Mouse (Mus musculus): ENCODE measurements around the gene Mfsd1. TPM values are rescaled to one million over a fixed set of nuclear protein-coding genes. Genes with fewer than 3 reads are reported as not detected.

Gene Mfsd1
- total RNA-seq (2012; rRNA removed), result 44.3 and 50.3 TPM in 2 replicates
- 56.8 and 68.7 TPM in 2 replicates for total RNA-seq (2014; rRNA removed)
- polyA plus RNA-seq (2012; ENCODE audit: insufficient read length, low read depth), result 82.2 and 95.7 TPM in 2 replicates

- dilution Hi-C loops (cut with MboI; ENCODE audit: extremely low pct_ligation_motif_present, extremely low pct_unique_long_range_greater_than_20kb, low sequenced_read_pairs), result no loop called here
- TF ChIP-seq MXI1 (IDR thresholded peaks at IDR 0.05; ENCODE audit: low read depth, low read length) (peak; percentile 85), IRF4 (IDR thresholded peaks at IDR 0.05; ENCODE audit: low read depth, low read length) (peak; percentile 56), MAZ (IDR thresholded peaks at IDR 0.05; ENCODE audit: low read depth, low read length) (no peak; the same call in 1 of the 2 replicates), BHLHE40 (IDR thresholded peaks at IDR 0.05; ENCODE audit: low read depth, low read length) (peak; percentile 100), CTCF (conservative IDR thresholded peaks at IDR 0.05 in 1 of 2, IDR thresholded peaks at IDR 0.05 in 1 of 2; ENCODE audit: low read depth in 2 of 2, low read length in 2 of 2) (no peak), CHD1 (IDR thresholded peaks at IDR 0.05; ENCODE audit: low read depth, low read length) (no peak), ZNF384 (IDR thresholded peaks at IDR 0.05; ENCODE audit: low read depth, low read length) (no peak), ZKSCAN1 (IDR thresholded peaks at IDR 0.05; ENCODE audit: borderline replicate concordance, low read depth, low read length) (no peak), ZMIZ1 (IDR thresholded peaks at IDR 0.05; ENCODE audit: low read depth, low read length) (peak; percentile 51; the same call in 1 of the 2 replicates), ETS1 (conservative IDR thresholded peaks at IDR 0.05; ENCODE audit: low read depth, low read length) (peak; percentile 70; the same call in 1 of the 2 replicates), E2F4 (IDR thresholded peaks at IDR 0.05; ENCODE audit: insufficient replicate concordance, low read depth, low read length) (0 out of 2 replicates have a peak, but pooled peaks have one; percentile 19), NRF1 (IDR thresholded peaks at IDR 0.05; ENCODE audit: low read depth, low read length) (peak; percentile 62), GABPA (IDR thresholded peaks at IDR 0.05; ENCODE audit: insufficient replicate concordance, low read depth, low read length) (no peak; the same call in 1 of the 2 replicates), TBP (conservative IDR thresholded peaks at IDR 0.05; ENCODE audit: low read depth, low read length) (no peak), JUND (conservative IDR thresholded peaks at IDR 0.05; ENCODE audit: low read depth, low read length) (no peak), POLR2AphosphoS2 (IDR thresholded peaks at IDR 0.05; ENCODE audit: low read depth, low read length) (0 out of 2 replicates have a peak, but pooled peaks have one; percentile 45), HCFC1 (IDR thresholded peaks at IDR 0.05; ENCODE audit: low read depth, low read length) (peak; percentile 85), USF1 (IDR thresholded peaks at IDR 0.05; ENCODE audit: low read depth, low read length) (peak; percentile 99), RCOR1 (conservative IDR thresholded peaks at IDR 0.05; ENCODE audit: low read depth, low read length) (peak; percentile 85), UBTF (IDR thresholded peaks at IDR 0.05; ENCODE audit: low read depth, low read length) (no peak), POLR2A (IDR thresholded peaks at IDR 0.05; ENCODE audit: low read depth, low read length) (peak; percentile 60; the same call in 1 of the 2 replicates), MYC (IDR thresholded peaks at IDR 0.05; ENCODE audit: low read depth, low read length) (peak; percentile 62; the same call in 1 of the 2 replicates), PAX5 (IDR thresholded peaks at IDR 0.05; ENCODE audit: low read length) (no peak), EP300 (IDR thresholded peaks at IDR 0.05; ENCODE audit: low read length) (peak; percentile 43; the same call in 1 of the 2 replicates), CHD2 (IDR thresholded peaks at IDR 0.05; ENCODE audit: low read length) (0 out of 2 replicates have a peak, but pooled peaks have one; percentile 19), ELF1 (IDR thresholded peaks at IDR 0.05; ENCODE audit: low read depth, low read length) (peak; percentile 83), NELFE (IDR thresholded peaks at IDR 0.05; ENCODE audit: low read depth, low read length) (peak; percentile 67), USF2 (conservative IDR thresholded peaks at IDR 0.05; ENCODE audit: low read depth, low read length) (peak; percentile 100), SMC3 (IDR thresholded peaks at IDR 0.05; ENCODE audit: low read depth, low read length) (no peak), MEF2A (IDR thresholded peaks at IDR 0.05; ENCODE audit: borderline replicate concordance, low read depth, low read length) (peak; percentile 72), RAD21 (IDR thresholded peaks at IDR 0.05; ENCODE audit: low read depth, low read length) (no peak), MAX (IDR thresholded peaks at IDR 0.05; ENCODE audit: low read length) (peak; percentile 98), ZC3H11A (IDR thresholded peaks at IDR 0.05; ENCODE audit: low read depth, low read length) (no peak), JUN (IDR thresholded peaks at IDR 0.05; ENCODE audit: insufficient read depth, low read depth, low read length) (no peak), SIN3A (IDR thresholded peaks at IDR 0.05; ENCODE audit: low read length) (peak; percentile 98), MAFK (IDR thresholded peaks at IDR 0.05; ENCODE audit: insufficient replicate concordance, low read length) (0 out of 2 replicates have a peak, but pooled peaks have one; percentile 26), TCF12 (IDR thresholded peaks at IDR 0.05; ENCODE audit: low read depth, low read length) (peak; percentile 63)
These were observed at the start of gene Mfsd1 for GRCm38 (mm10) chr3:67582273-67583124. TSS of gene Mfsd1 (plus strand) at chr3:67582741.

More at GRCm38 (mm10) chr3:67582273-67583124, at the start of gene Mfsd1:
- H3K9me3 ChIP-seq (replicated peaks; ENCODE audit: low read length), result peaks cover 2% of the 10 kb centered on the region
- H3K4me2 ChIP-seq (ENCODE audit: insufficient read depth, low read depth, poor library complexity, severe bottlenecking), result peak within 1 kb of the TSS; percentile 94
- no peak within 1 kb of the TSS for H3K27ac ChIP-seq (ENCODE audit: insufficient read depth, low read depth)
- peak within 1 kb of the TSS; percentile 83 for H3K9ac ChIP-seq (ENCODE audit: insufficient read depth, low read depth)
- H3K4me1 ChIP-seq (ENCODE audit: control insufficient read depth in 1 of 2, insufficient read depth in 2 of 2), result peaks cover under 1 to 28% of the 10 kb centered on the region in 2 experiments; a peak in 3 of 4 replicates
- H3K36me3 ChIP-seq (replicated peaks in 1 of 2; ENCODE audit: control insufficient read depth in 1 of 2, insufficient read depth in 1 of 2, low read length in 1 of 2), result peaks cover 7 to 29% of the 10 kb centered on the region in 2 experiments
- DNase-seq (ENCODE audit: extremely low read depth), result peak; percentile 89
- no peaks in the 10 kb centered on the region; the same call in 1 of the 2 replicates for H3K79me2 ChIP-seq (replicated peaks; ENCODE audit: control insufficient read depth, extremely low read depth, insufficient read depth, poor library complexity, severe bottlenecking)
- H3K4me3 ChIP-seq (replicated peaks in 1 of 3; ENCODE audit: low read depth in 2 of 3, low read length in 2 of 3, poor library complexity in 1 of 3), result peak within 1 kb of the TSS; percentile 78 to 100 (median 84)
- H3K27me3 ChIP-seq (replicated peaks), result no peaks in the 10 kb centered on the region
- in situ Hi-C loops (cut with MboI; ENCODE audit: low pct_ligation_motif_present, low pct_unique_long_range_greater_than_20kb, low sequenced_read_pairs), result no loop called here
